Mouse (Mus musculus) frontal cortex, postnatal 14 days (tissue): ENCODE data around the gene Fcer1g.

Experiments used
- DNase-seq, 2 experiments: peaks; one replicate each; pipeline ENCODE4 v3.0.0; 2022; ENCODE audit warnings: low spot score in 2 of 2

Gene Fcer1g

DNA sequence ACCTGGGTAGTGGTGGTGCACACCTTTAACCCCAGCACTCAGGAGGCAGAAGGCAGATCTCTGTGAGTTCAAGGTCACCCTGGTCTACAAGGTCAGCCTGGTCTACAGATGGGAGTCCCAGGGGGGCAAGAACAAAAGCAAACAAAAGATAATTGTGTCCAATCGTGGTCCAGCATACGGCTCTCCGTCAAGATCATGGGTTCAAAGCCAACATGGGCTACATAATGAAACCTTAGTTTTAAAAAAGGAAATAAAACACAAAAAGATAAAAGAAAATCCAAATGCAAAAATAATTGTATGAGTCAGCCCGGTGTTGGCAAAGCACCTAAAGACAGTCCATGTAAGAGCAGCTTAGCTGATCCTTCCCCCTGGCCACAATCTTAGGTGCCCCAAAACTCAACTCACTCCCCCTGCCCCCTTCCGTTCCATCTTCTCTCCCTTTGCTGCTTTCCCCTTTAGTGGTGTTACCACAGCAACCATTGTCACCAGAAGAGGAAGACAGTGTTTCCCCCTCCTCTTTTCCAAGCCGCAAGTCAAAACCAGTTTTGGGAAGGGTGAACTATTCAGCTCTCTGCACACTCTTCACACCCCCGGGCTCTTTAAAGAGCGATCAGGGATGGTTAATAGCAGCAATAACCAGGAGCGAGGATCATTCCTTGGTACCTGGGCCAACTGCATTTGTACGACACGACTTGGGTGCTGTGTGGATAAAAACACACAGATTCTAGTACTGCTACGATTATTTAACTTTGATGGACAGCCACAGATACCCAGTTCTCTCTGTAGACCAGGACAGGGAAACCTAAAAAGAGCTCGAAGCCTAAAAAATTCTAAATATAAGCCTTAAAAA is 46.1 kb downstream of the Fcer1g start:
- no peak for DNase-seq

DNA sequence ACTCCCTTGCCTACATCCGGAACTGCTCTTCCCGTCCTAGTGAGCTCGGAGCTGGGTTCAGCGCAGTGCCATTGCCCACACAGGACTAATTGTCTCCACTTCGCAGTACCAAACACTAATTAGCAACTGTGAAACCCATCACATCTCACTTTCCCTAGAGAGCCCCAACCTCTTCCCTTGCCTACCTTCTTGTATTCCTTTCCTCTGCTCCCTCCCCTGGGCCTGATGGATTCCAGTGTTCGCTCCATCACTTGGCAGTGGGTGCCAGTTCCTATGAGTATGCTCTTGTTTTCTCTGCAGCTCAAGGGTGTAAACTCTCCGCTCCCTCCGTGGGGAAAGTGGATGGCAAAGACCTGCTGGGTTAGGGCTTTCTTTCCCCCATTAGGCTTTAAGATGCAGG is 48.5 kb downstream of the Fcer1g start:
- no peak for DNase-seq

DNA sequence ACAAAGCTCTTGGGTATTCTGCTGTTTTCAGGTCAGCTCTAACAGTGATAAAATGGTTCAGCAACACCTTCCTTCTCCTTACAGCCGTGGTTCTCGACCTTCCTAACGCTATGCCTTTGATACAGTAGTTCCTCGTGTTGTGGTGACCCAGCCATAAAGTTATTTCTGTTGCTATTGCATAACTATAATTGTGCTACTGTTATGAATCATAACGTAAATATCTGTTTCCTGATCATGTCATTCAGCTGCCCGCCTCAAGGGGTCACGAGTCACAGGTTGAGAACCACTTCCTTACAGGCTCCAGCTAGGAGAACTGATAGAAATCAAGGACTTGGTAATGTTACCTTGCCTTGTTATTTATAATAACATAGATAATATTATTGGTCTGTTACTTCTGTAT is 49.9 kb downstream of the Fcer1g start:
- no peak for DNase-seq

DNA sequence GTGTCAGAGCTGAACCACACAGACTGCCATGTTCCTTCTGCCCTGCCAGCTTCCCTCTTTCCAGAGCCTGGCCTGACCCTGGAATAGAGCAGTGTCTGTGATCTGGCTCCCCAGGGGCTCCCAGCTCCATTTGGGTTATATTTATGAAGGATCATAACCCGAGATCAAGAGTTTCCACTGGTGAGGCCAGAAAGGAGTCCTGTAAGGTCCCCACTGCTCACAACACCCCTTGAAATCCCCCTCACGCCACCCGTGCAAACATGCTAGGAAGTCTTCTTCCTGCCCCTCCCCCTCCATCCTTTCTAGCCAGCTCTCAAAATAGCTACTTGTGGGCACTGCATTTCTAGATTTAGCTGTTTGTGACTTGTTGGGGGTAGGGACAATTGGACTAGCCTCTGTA is 50.5 kb downstream of the Fcer1g start:
- no peak for DNase-seq

DNA sequence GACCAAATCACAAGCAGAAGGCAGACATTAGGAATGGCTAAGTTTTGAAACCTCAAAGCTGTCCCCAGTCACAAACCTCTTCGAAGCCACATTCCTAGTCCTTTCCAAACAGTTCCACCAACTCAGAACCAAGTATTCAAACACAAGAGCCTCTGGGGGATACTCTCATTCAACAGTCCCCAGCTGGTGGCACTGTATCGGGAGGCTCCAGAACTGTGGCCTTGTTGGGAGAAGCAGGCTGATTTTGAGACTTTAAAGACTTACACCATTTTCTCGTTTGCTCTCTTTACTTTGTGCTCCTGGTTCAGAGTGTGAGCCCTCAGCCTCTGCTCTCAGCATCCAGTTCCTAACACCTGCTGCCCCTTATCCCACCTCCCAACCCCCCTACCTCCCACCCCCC is 51.1 kb downstream of the Fcer1g start:
- no peak for DNase-seq
